Mouse (Mus musculus): ENCODE data around the gene Atp8b5. TPM values are rescaled to one million over a fixed set of nuclear protein-coding genes. Genes with fewer than 3 reads are reported as not detected.
A peak's percentile ranks its signal among the peaks of the same experiment; 100 is the strongest.

Gene Atp8b5
- polyA plus RNA-seq, 1 experiment from 2014 or later, result 0.16 TPM

- H3K4me1 ChIP-seq, result peaks cover 35% of the 10 kb centered on the region
- DNase-seq (ENCODE audit: low spot score), result no peak
- no peak overlapping the region for H3K4me3 ChIP-seq
- H3K27ac ChIP-seq (replicated peaks), result peak overlapping the region; percentile 45; the same call in 1 of the 2 replicates
- H3K36me3 ChIP-seq (replicated peaks), result no peaks in the 10 kb centered on the region
- 56% methylated on average over 3 of the region's 3 CpGs for whole genome bisulfite sequencing
- H3K27me3 ChIP-seq (replicated peaks; ENCODE audit: low read depth, poor library complexity, severe bottlenecking), result no peaks in the 10 kb centered on the region
- no peaks in the 10 kb centered on the region for H3K9me3 ChIP-seq
These were observed 124.6 kb downstream of the Atp8b5 start for GRCm38 (mm10) chr4:43391521-43392050.

- peak; percentile 46 for DNase-seq (ENCODE audit: low spot score)
- Histone ChIP-seq H3K27me3 (replicated peaks; ENCODE audit: low read depth, poor library complexity, severe bottlenecking) (no peaks in the 10 kb centered on the region), H3K4me1 (peaks cover 52% of the 10 kb centered on the region), H3K9me3 (no peaks in the 10 kb centered on the region), H3K27ac (replicated peaks) (peak overlapping the region; percentile 48), H3K36me3 (replicated peaks) (no peaks in the 10 kb centered on the region), H3K4me3 (no peak overlapping the region)
- 39% methylated on average over 15 of the region's 15 CpGs for WGBS
These were observed 127.5 kb downstream of the Atp8b5 start for GRCm38 (mm10) chr4:43394345-43394891.

GRCm38 (mm10) chr4:43395147-43395546, 128.2 kb downstream of the Atp8b5 start:
- no peaks in the 10 kb centered on the region for H3K36me3 ChIP-seq (replicated peaks)
- no peaks in the 10 kb centered on the region for H3K27me3 ChIP-seq (replicated peaks; ENCODE audit: low read depth, poor library complexity, severe bottlenecking)
- WGBS, result 91% methylated on average over 5 of the region's 5 CpGs
- H3K9me3 ChIP-seq, result no peaks in the 10 kb centered on the region
- H3K4me3 ChIP-seq, result no peak overlapping the region
- peaks cover 53% of the 10 kb centered on the region for H3K4me1 ChIP-seq
- peak overlapping the region; percentile 48 for H3K27ac ChIP-seq (replicated peaks)
- DNase-seq (ENCODE audit: low spot score), result no peak

- H3K4me1 ChIP-seq, result peaks cover 52% of the 10 kb centered on the region
- H3K9me3 ChIP-seq, result no peaks in the 10 kb centered on the region
- WGBS, result 73% methylated on average over 9 of the region's 9 CpGs
- H3K4me3 ChIP-seq, result no peak overlapping the region
- no peak overlapping the region for H3K27ac ChIP-seq (replicated peaks)
- H3K27me3 ChIP-seq (replicated peaks; ENCODE audit: low read depth, poor library complexity, severe bottlenecking), result no peaks in the 10 kb centered on the region
- DNase-seq (ENCODE audit: low spot score), result no peak
- H3K36me3 ChIP-seq (replicated peaks), result no peaks in the 10 kb centered on the region
These were observed 128.9 kb downstream of the Atp8b5 start for GRCm38 (mm10) chr4:43395836-43396235.

- no peak for DNase-seq (ENCODE audit: low spot score)
- Histone ChIP-seq H3K36me3 (replicated peaks) (no peaks in the 10 kb centered on the region), H3K27me3 (replicated peaks; ENCODE audit: low read depth, poor library complexity, severe bottlenecking) (no peaks in the 10 kb centered on the region), H3K9me3 (no peaks in the 10 kb centered on the region), H3K27ac (replicated peaks) (no peak overlapping the region), H3K4me1 (peaks cover 52% of the 10 kb centered on the region), H3K4me3 (no peak overlapping the region)
- 91% methylated on average over 5 of the region's 5 CpGs for WGBS
These were observed 129.4 kb downstream of the Atp8b5 start for GRCm38 (mm10) chr4:43396381-43396780.

GRCm38 (mm10) chr4:43398014-43398413, 131.1 kb downstream of the Atp8b5 start:
- Histone ChIP-seq H3K36me3 (replicated peaks) (no peaks in the 10 kb centered on the region), H3K4me3 (no peak overlapping the region), H3K4me1 (peaks cover 57% of the 10 kb centered on the region), H3K9me3 (no peaks in the 10 kb centered on the region), H3K27ac (replicated peaks) (peak overlapping the region; percentile 49), H3K27me3 (replicated peaks; ENCODE audit: low read depth, poor library complexity, severe bottlenecking) (no peaks in the 10 kb centered on the region)
- DNase-seq (ENCODE audit: low spot score), result no peak
- 40% methylated on average over 4 of the region's 4 CpGs for WGBS

- no peak overlapping the region for H3K4me3 ChIP-seq
- H3K27ac ChIP-seq (replicated peaks), result peak overlapping the region; percentile 57
- H3K27me3 ChIP-seq (replicated peaks; ENCODE audit: low read depth, poor library complexity, severe bottlenecking), result no peaks in the 10 kb centered on the region
- no peaks in the 10 kb centered on the region for H3K9me3 ChIP-seq
- peaks cover 57% of the 10 kb centered on the region for H3K4me1 ChIP-seq
- 58% methylated on average over 17 of the region's 17 CpGs for WGBS
- DNase-seq (ENCODE audit: low spot score), result peak; percentile 33
- H3K36me3 ChIP-seq (replicated peaks), result no peaks in the 10 kb centered on the region
These were observed 131.9 kb downstream of the Atp8b5 start for GRCm38 (mm10) chr4:43398829-43399331.

GRCm38 (mm10) chr4:43399391-43400131, 132.6 kb downstream of the Atp8b5 start:
- no peaks in the 10 kb centered on the region for H3K27me3 ChIP-seq (replicated peaks; ENCODE audit: low read depth, poor library complexity, severe bottlenecking)
- H3K4me1 ChIP-seq, result peaks cover 51% of the 10 kb centered on the region
- H3K4me3 ChIP-seq, result no peak overlapping the region
- no peaks in the 10 kb centered on the region for H3K9me3 ChIP-seq
- no peaks in the 10 kb centered on the region for H3K36me3 ChIP-seq (replicated peaks)
- H3K27ac ChIP-seq (replicated peaks), result peak overlapping the region; percentile 8; the same call in 1 of the 2 replicates
- DNase-seq (ENCODE audit: low spot score), result no peak
- WGBS, result 80% methylated on average over 31 of the region's 31 CpGs

- Histone ChIP-seq H3K36me3 (replicated peaks) (no peaks in the 10 kb centered on the region), H3K9me3 (no peaks in the 10 kb centered on the region), H3K27me3 (replicated peaks; ENCODE audit: low read depth, poor library complexity, severe bottlenecking) (no peaks in the 10 kb centered on the region), H3K4me1 (peaks cover 52% of the 10 kb centered on the region), H3K4me3 (0 out of 2 replicates have a peak overlapping the region, but pooled peaks have one; percentile 11), H3K27ac (replicated peaks) (peak overlapping the region; percentile 42)
- WGBS, result 24% methylated on average over 10 of the region's 10 CpGs
- DNase-seq (ENCODE audit: low spot score), result peak; percentile 72
These were observed 134.0 kb downstream of the Atp8b5 start for GRCm38 (mm10) chr4:43400976-43401375.

GRCm38 (mm10) chr4:43401486-43401885, 134.5 kb downstream of the Atp8b5 start:
- 82% methylated on average over 10 of the region's 10 CpGs for WGBS
- peaks cover 57% of the 10 kb centered on the region for H3K4me1 ChIP-seq
- H3K27me3 ChIP-seq (replicated peaks; ENCODE audit: low read depth, poor library complexity, severe bottlenecking), result no peaks in the 10 kb centered on the region
- no peaks in the 10 kb centered on the region for H3K36me3 ChIP-seq (replicated peaks)
- DNase-seq (ENCODE audit: low spot score), result no peak
- peak overlapping the region; percentile 11; the same call in 1 of the 2 replicates for H3K4me3 ChIP-seq
- H3K9me3 ChIP-seq, result no peaks in the 10 kb centered on the region
- peak overlapping the region; percentile 42 for H3K27ac ChIP-seq (replicated peaks)

- Histone ChIP-seq H3K36me3 (replicated peaks) (no peaks in the 10 kb centered on the region), H3K27ac (replicated peaks) (0 out of 2 replicates have a peak overlapping the region, but pooled peaks have one; percentile 42), H3K4me1 (peaks cover 65% of the 10 kb centered on the region), H3K27me3 (replicated peaks; ENCODE audit: low read depth, poor library complexity, severe bottlenecking) (no peaks in the 10 kb centered on the region), H3K4me3 (no peak overlapping the region), H3K9me3 (no peaks in the 10 kb centered on the region)
- WGBS, result 79% methylated on average over 9 of the region's 9 CpGs
- no peak for DNase-seq (ENCODE audit: low spot score)
These were observed 135.3 kb downstream of the Atp8b5 start for GRCm38 (mm10) chr4:43402212-43402611.

- Histone ChIP-seq H3K9me3 (no peaks in the 10 kb centered on the region), H3K4me3 (no peak overlapping the region), H3K27ac (replicated peaks) (no peak overlapping the region), H3K27me3 (replicated peaks; ENCODE audit: low read depth, poor library complexity, severe bottlenecking) (no peaks in the 10 kb centered on the region), H3K36me3 (replicated peaks) (no peaks in the 10 kb centered on the region), H3K4me1 (peaks cover 52% of the 10 kb centered on the region)
- no peak for DNase-seq (ENCODE audit: low spot score)
- 89% methylated on average over 10 of the region's 10 CpGs for WGBS
These were observed 137.7 kb downstream of the Atp8b5 start for GRCm38 (mm10) chr4:43404697-43405096.

Measured in embryonic facial prominence, embryonic 10.5 days (tissue).